Mouse (Mus musculus) embryonic facial prominence, embryonic 12.5 days (tissue): Measurements from ENCODE around the gene Sgip1. TPM values are rescaled to one million over a fixed set of nuclear protein-coding genes. Genes with fewer than 3 reads are reported as not detected.

Source experiments
- ATAC-seq: fragments of 200-750 bp; cut with Nextera tagmentation; 2 replicates; pipeline ENCODE4 v1.8.0; 2017; ENCODE audit not compliant: insufficient number of reproducible peaks, insufficient read depth, low FRiP score, low TSS enrichment
- H3K27ac ChIP-seq: fragments of 300-500 bp; sonication (generic); 2 replicates; pipeline ENCODE4 v1.5.1; 2016; ENCODE audit warnings: mild to moderate bottlenecking
- H3K27me3 ChIP-seq: fragments of 300-500 bp; sonication (generic); 2 replicates; pipeline ENCODE4 v1.6.1; 2016; ENCODE audit warnings: mild to moderate bottlenecking, moderate library complexity
- H3K36me3 ChIP-seq: fragments of 300-500 bp; sonication (generic); 2 replicates; pipeline ENCODE4 v1.6.1; 2016; ENCODE audit warnings: mild to moderate bottlenecking
- H3K4me1 ChIP-seq: fragments of 300-500 bp; sonication (generic); 2 replicates; pipeline ENCODE4 v1.6.1; 2016
- H3K4me2 ChIP-seq: fragments of 300-500 bp; sonication (generic); replicated peaks from 2 replicates; pipeline ENCODE4 v1.6.1; 2016; ENCODE audit warnings: mild to moderate bottlenecking, moderate library complexity
- H3K4me3 ChIP-seq: fragments of 300-500 bp; sonication (generic); 2 replicates; pipeline ENCODE4 v1.5.1; 2016; ENCODE audit warnings: mild to moderate bottlenecking
- H3K9ac ChIP-seq: fragments of 300-500 bp; sonication (generic); 2 replicates; pipeline ENCODE4 v1.6.1; 2016; ENCODE audit warnings: mild to moderate bottlenecking, moderate library complexity
- H3K9me3 ChIP-seq: fragments of 300-500 bp; sonication (generic); 2 replicates; pipeline ENCODE4 v1.6.1; 2016; ENCODE audit warnings: mild to moderate bottlenecking, moderate library complexity
- WGBS: fragments of 180-500 bp; shearing (Covaris S2); methylation state at CpG from one replicate; pipeline ENCODE4 v1.1.7; 2016; 5-methylcytosine and 5-hydroxymethylcytosine counted together
- polyA plus RNA-seq: library from polyadenylated mRNA; unstranded; fragments of >200 nt; fragmentation: Nextera tagmentation; extraction: Ambion mirVana; gene quantifications from 2 replicates; pipeline ENCODE4 v1.2.1, GENCODE M21; 2016

Gene Sgip1
- polyA plus RNA-seq, 1 experiment from 2014 or later = 14.1 TPM

GRCm38 (mm10) chr4:102918191-102918590 is 177.1 kb downstream of the Sgip1 start:
- no peak overlapping the region for H3K4me3 ChIP-seq
- no peaks in the 10 kb centered on the region for H3K36me3 ChIP-seq
- ATAC-seq = no peak
- H3K27me3 ChIP-seq = no peaks in the 10 kb centered on the region
- no peaks in the 10 kb centered on the region for H3K4me1 ChIP-seq
- no peaks in the 10 kb centered on the region for H3K9me3 ChIP-seq
- H3K9ac ChIP-seq = no peak overlapping the region
- no peak overlapping the region for H3K4me2 ChIP-seq
- WGBS = 89% methylated on average over 1 of the region's 1 CpGs
- no peak overlapping the region for H3K27ac ChIP-seq

- Histone ChIP-seq H3K27ac (no peak overlapping the region), H3K4me3 (no peak overlapping the region), H3K9me3 (no peaks in the 10 kb centered on the region), H3K4me1 (no peaks in the 10 kb centered on the region), H3K27me3 (no peaks in the 10 kb centered on the region), H3K4me2 (no peak overlapping the region), H3K36me3 (no peaks in the 10 kb centered on the region), H3K9ac (no peak overlapping the region)
- ATAC-seq = no peak
- WGBS = 36% methylated on average over 3 of the region's 4 CpGs
Observed at GRCm38 (mm10) chr4:102929491-102929890, 188.4 kb downstream of the Sgip1 start.

- WGBS = 82% methylated on average over 7 of the region's 7 CpGs
Observed at GRCm38 (mm10) chr4:102930679-102931078, 189.6 kb downstream of the Sgip1 start.

GRCm38 (mm10) chr4:102940266-102940665 is 199.2 kb downstream of the Sgip1 start:
- Histone ChIP-seq H3K9me3 (no peaks in the 10 kb centered on the region), H3K9ac (no peak overlapping the region), H3K4me1 (no peaks in the 10 kb centered on the region), H3K27me3 (no peaks in the 10 kb centered on the region), H3K27ac (no peak overlapping the region), H3K4me2 (no peak overlapping the region), H3K36me3 (no peaks in the 10 kb centered on the region), H3K4me3 (no peak overlapping the region)
- no peak for ATAC-seq
- WGBS = 77% methylated on average over 3 of the region's 3 CpGs

More at GRCm38 (mm10) chr4:102930679-102931078, 189.6 kb downstream of the Sgip1 start:
- ATAC-seq = no peak
- Histone ChIP-seq H3K4me3 (no peak overlapping the region), H3K4me1 (no peaks in the 10 kb centered on the region), H3K27ac (no peak overlapping the region), H3K27me3 (no peaks in the 10 kb centered on the region), H3K9ac (no peak overlapping the region), H3K4me2 (no peak overlapping the region), H3K9me3 (no peaks in the 10 kb centered on the region), H3K36me3 (no peaks in the 10 kb centered on the region)

- Histone ChIP-seq H3K27me3 (no peaks in the 10 kb centered on the region), H3K36me3 (no peaks in the 10 kb centered on the region), H3K9ac (no peak overlapping the region), H3K4me1 (no peaks in the 10 kb centered on the region), H3K27ac (no peak overlapping the region), H3K4me3 (no peak overlapping the region), H3K4me2 (no peak overlapping the region), H3K9me3 (no peaks in the 10 kb centered on the region)
- WGBS = 75% methylated on average over 4 of the region's 4 CpGs
- ATAC-seq = no peak
Observed at GRCm38 (mm10) chr4:102940738-102941137, 199.6 kb downstream of the Sgip1 start.

GRCm38 (mm10) chr4:102944325-102944724 is 203.2 kb downstream of the Sgip1 start:
- Histone ChIP-seq H3K36me3 (no peaks in the 10 kb centered on the region), H3K4me3 (no peak overlapping the region), H3K9me3 (no peaks in the 10 kb centered on the region), H3K9ac (no peak overlapping the region), H3K27ac (no peak overlapping the region), H3K4me1 (no peaks in the 10 kb centered on the region), H3K4me2 (no peak overlapping the region), H3K27me3 (no peaks in the 10 kb centered on the region)
- ATAC-seq = no peak
- WGBS = 62% methylated on average over 6 of the region's 6 CpGs

GRCm38 (mm10) chr4:102952476-102952875 is 211.4 kb downstream of the Sgip1 start:
- no peak overlapping the region for H3K9ac ChIP-seq
- ATAC-seq = no peak
- H3K4me1 ChIP-seq = no peaks in the 10 kb centered on the region
- H3K36me3 ChIP-seq = no peaks in the 10 kb centered on the region
- 74% methylated on average over 2 of the region's 2 CpGs for WGBS
- no peak overlapping the region for H3K4me2 ChIP-seq
- no peaks in the 10 kb centered on the region for H3K27me3 ChIP-seq
- H3K27ac ChIP-seq = no peak overlapping the region
- H3K4me3 ChIP-seq = no peak overlapping the region
- no peaks in the 10 kb centered on the region for H3K9me3 ChIP-seq

GRCm38 (mm10) chr4:102955294-102955956 is 214.3 kb downstream of the Sgip1 start:
- 71% methylated on average over 17 of the region's 17 CpGs for WGBS
- Histone ChIP-seq H3K27ac (no peak overlapping the region), H3K9ac (no peak overlapping the region)

GRCm38 (mm10) chr4:102959409-102959808 is 218.3 kb downstream of the Sgip1 start:
- no peaks in the 10 kb centered on the region for H3K9me3 ChIP-seq
- H3K36me3 ChIP-seq = no peaks in the 10 kb centered on the region
- H3K27ac ChIP-seq = no peak overlapping the region
- no peak overlapping the region for H3K4me3 ChIP-seq
- no peak overlapping the region for H3K9ac ChIP-seq
- no peak overlapping the region for H3K4me2 ChIP-seq
- 75% methylated on average over 5 of the region's 5 CpGs for WGBS
- no peaks in the 10 kb centered on the region for H3K4me1 ChIP-seq
- H3K27me3 ChIP-seq = no peaks in the 10 kb centered on the region
- ATAC-seq = no peak

More at GRCm38 (mm10) chr4:102955294-102955956, 214.3 kb downstream of the Sgip1 start:
- Histone ChIP-seq H3K27me3 (no peaks in the 10 kb centered on the region), H3K4me3 (no peak overlapping the region), H3K4me1 (no peaks in the 10 kb centered on the region), H3K4me2 (no peak overlapping the region), H3K36me3 (no peaks in the 10 kb centered on the region), H3K9me3 (no peaks in the 10 kb centered on the region)
- no peak for ATAC-seq

GRCm38 (mm10) chr4:102964174-102964573 is 223.1 kb downstream of the Sgip1 start:
- Histone ChIP-seq H3K9me3 (no peaks in the 10 kb centered on the region), H3K27ac (no peak overlapping the region), H3K27me3 (no peaks in the 10 kb centered on the region), H3K9ac (no peak overlapping the region), H3K36me3 (no peaks in the 10 kb centered on the region), H3K4me1 (no peaks in the 10 kb centered on the region), H3K4me3 (no peak overlapping the region), H3K4me2 (no peak overlapping the region)
- 72% methylated on average over 3 of the region's 3 CpGs for WGBS
- no peak for ATAC-seq

GRCm38 (mm10) chr4:102967811-102968210 is 226.7 kb downstream of the Sgip1 start:
- no peaks in the 10 kb centered on the region for H3K27me3 ChIP-seq
- no peak overlapping the region for H3K4me3 ChIP-seq
- no peaks in the 10 kb centered on the region for H3K36me3 ChIP-seq
- WGBS = 87% methylated on average over 15 of the region's 15 CpGs
- H3K4me1 ChIP-seq = no peaks in the 10 kb centered on the region
- no peaks in the 10 kb centered on the region for H3K9me3 ChIP-seq
- ATAC-seq = no peak
- H3K27ac ChIP-seq = no peak overlapping the region
- H3K9ac ChIP-seq = no peak overlapping the region
- H3K4me2 ChIP-seq = no peak overlapping the region

GRCm38 (mm10) chr4:102969599-102969998 is 228.5 kb downstream of the Sgip1 start:
- 95% methylated on average over 5 of the region's 5 CpGs for WGBS
- H3K4me1 ChIP-seq = no peaks in the 10 kb centered on the region

More at GRCm38 (mm10) chr4:102969599-102969998, 228.5 kb downstream of the Sgip1 start:
- H3K36me3 ChIP-seq = no peaks in the 10 kb centered on the region
- no peaks in the 10 kb centered on the region for H3K9me3 ChIP-seq
- no peak overlapping the region for H3K4me2 ChIP-seq
- no peak for ATAC-seq
- H3K9ac ChIP-seq = no peak overlapping the region
- no peak overlapping the region for H3K4me3 ChIP-seq
- H3K27ac ChIP-seq = no peak overlapping the region
- no peaks in the 10 kb centered on the region for H3K27me3 ChIP-seq
